Mouse (Mus musculus) lung, postnatal 0 days (tissue): ENCODE data around the gene Cnn2.

Experiments
- CTCF ChIP-seq: IDR thresholded peaks from 2 replicates; pipeline ENCODE4 v1.5.1; 2016; ENCODE audit warnings: antibody characterized with exemption, mild to moderate bottlenecking
- EP300 ChIP-seq: IDR thresholded peaks from 2 replicates; pipeline ENCODE4 v1.6.1; 2016; ENCODE audit warnings: antibody characterized with exemption, mild to moderate bottlenecking, control low read depth

GRCm38 (mm10) chr10:80018739-80019297 lies 30.4 kb downstream of the Cnn2 start:
- peak; percentile 27 for TF ChIP-seq CTCF
- TF ChIP-seq EP300: 0 out of 2 replicates have a peak, but pooled peaks have one; percentile 20
